Mouse (Mus musculus) testis, adult 2 months (tissue): ENCODE results near the gene Ggps1.

ENCODE experiments used
- CTCF ChIP-seq: fragments of 200-500 bp; IDR thresholded peaks from 2 replicates; pipeline ENCODE4 v1.5.1; 2012; ENCODE audit warnings: low read depth, mild to moderate bottlenecking, inconsistent platforms, low read length, moderate library complexity; ENCODE audit not compliant: control insufficient read depth, insufficient read depth, insufficient replicate concordance
- POLR2A ChIP-seq: fragments of 200-500 bp; IDR thresholded peaks from 2 replicates; pipeline ENCODE4 v1.6.1; 2012; ENCODE audit warnings: low read depth, mild to moderate bottlenecking, inconsistent platforms, low read length, moderate library complexity; ENCODE audit not compliant: control insufficient read depth

- TF ChIP-seq CTCF (no peak), POLR2A (no peak)
These were observed 23.1 kb downstream of the Ggps1 start for GRCm38 (mm10) chr13:14040186-14040585.
